Mouse (Mus musculus) cerebellum, postnatal 4 days (tissue): ENCODE results near the gene 3110009E18Rik.

Source experiments
- DNase-seq, 2 experiments: peaks; one replicate each; pipeline ENCODE4 v3.0.0; 2022; ENCODE audit warnings: low spot score in 2 of 2, mixed read lengths in 1 of 2

3110009E18Rik gene

GRCm38 (mm10) chr1:120142551-120142950, 21.6 kb downstream of the 3110009E18Rik start:
- peak in 1 of 2 experiments; percentile 60 for DNase-seq

- DNase-seq: no peak
Observed at GRCm38 (mm10) chr1:120145527-120146216, 24.7 kb downstream of the 3110009E18Rik start.

- no peak for DNase-seq
Observed at GRCm38 (mm10) chr1:120146994-120147393, 26.0 kb downstream of the 3110009E18Rik start.

DNA sequence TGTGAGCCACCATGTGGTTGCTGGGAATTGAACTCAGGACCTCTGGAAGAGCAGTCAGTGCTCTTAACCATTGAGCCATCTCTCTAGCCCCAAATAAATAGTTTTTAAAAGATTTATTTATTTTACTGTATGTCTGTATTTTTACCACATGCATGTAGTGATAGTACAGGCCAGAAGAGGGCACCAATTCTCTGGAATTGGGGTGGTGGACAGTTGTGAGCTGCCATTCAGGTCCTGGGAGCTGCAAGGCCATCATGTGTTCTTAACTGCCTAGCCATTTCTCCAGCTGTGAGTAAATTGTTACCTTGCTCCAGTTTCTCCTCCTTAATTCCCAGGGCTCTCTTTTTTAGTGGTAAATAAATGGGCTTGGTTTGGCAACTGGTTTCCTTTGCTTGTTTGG, 33.2 kb downstream of the 3110009E18Rik start:
- DNase-seq: peak in 1 of 2 experiments; percentile 32

GRCm38 (mm10) chr1:120155325-120155724, 34.3 kb downstream of the 3110009E18Rik start:
- DNase-seq: peak in 1 of 2 experiments; percentile 13

DNA sequence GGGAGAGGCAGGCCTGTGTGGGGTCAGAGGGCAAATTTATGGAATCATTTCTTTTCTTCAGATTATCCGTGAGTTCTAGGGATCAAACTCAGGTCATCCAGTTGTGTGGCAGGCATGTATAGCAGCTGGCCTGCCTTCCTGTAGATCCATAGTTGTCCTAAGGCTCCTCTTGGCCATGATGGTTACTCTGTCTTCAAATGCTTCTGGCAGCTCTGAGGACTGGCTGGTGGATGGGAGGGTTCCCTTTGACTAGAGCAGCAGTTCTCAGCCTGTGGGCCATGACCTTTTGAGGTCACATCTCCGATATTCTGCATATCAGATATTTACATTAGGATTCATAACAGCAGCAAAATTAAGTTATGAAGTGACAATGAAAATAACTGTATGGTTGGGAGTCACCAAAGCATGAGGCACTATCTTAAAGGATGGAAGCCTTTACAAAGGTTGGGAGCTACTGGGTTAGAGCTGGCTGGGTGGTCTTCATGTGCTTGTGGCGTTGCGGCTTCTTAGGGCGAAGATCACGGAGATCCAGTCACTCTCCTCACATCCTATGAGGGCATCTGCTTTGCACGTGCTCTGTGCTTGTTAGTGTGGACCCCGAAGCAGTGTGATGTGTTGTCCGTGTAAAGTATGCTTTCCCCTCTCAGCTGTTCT, 37.6 kb downstream of the 3110009E18Rik start:
- no peak for DNase-seq

- no peak for DNase-seq
Observed at GRCm38 (mm10) chr1:120161502-120161901, 40.5 kb downstream of the 3110009E18Rik start.

DNA sequence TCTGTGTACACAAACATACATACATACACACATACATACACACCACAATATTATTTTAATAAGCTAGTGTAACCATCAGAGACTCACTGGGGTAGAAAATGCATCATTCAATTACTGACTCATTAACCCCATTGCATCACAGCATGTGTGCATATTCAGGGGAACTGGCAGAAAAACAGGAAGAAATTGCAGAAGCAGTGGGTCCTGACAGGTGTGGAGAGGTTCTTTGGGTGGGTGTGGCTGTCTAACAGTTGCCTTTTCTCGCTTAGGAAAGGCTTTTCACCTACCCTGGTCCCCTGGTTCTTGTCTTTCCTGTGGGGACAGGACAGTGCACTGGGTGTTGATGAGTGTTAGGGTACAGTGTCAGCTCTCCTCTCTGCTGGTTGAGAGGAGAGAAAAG, 41.6 kb downstream of the 3110009E18Rik start:
- DNase-seq: no peak

DNA sequence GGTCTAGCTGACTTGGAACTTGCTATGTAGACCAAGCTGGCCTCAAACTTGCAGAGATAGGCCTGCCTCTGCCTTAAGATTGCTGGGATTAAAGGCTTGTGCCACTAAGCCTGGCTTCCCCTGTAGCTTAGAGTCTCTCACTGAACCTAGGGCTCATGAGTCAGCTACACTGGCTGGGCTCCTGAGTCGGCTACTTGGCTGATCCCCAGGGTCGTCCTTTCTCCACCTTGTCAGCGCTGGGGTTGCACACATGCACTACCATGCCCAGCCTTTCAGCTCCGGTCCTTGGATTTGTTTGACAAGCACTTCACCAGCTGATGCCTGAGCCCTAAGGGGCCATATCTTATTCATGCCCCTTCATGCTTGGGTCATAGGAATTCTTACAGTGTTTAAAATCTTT, 47.0 kb downstream of the 3110009E18Rik start:
- DNase-seq: no peak

DNA sequence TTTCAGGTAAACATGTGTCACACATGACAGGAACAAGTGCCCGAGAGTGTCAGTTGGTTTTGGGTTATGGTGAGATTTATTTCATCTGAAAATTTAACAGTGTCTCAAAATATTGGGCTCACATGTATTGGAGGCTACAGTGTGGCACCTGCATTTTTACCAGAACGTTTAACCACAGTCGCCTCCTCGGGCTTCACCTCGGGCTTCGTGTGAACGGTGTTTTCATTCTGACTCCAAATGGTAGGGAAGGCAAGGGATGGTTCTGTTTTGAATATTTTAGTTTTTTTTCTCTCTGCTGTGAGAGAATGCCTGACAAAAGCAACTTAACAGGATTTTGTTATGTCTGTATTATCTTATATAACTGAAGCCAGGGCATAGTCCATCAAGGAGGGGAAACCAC, 47.7 kb downstream of the 3110009E18Rik start:
- no peak for DNase-seq

DNA sequence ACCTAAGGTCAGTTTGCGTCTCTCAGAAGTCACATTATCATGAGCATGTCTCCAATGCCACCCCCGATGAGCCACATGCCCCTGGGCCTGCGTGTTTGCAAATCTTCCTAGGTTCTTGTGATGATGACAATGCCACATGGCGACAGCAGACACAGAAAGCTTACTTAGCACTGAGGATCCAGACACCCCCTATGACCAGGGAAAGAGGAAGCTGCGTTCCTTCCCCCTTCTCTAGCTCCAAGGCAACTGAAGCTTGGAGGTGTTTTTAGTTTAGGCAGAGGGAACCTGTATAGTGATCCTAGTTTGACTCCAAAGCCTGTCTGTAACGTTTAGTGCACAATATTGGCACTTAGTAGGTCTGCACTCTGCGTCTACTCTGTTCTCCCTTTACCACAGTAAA, 49.3 kb downstream of the 3110009E18Rik start:
- no peak for DNase-seq

DNA sequence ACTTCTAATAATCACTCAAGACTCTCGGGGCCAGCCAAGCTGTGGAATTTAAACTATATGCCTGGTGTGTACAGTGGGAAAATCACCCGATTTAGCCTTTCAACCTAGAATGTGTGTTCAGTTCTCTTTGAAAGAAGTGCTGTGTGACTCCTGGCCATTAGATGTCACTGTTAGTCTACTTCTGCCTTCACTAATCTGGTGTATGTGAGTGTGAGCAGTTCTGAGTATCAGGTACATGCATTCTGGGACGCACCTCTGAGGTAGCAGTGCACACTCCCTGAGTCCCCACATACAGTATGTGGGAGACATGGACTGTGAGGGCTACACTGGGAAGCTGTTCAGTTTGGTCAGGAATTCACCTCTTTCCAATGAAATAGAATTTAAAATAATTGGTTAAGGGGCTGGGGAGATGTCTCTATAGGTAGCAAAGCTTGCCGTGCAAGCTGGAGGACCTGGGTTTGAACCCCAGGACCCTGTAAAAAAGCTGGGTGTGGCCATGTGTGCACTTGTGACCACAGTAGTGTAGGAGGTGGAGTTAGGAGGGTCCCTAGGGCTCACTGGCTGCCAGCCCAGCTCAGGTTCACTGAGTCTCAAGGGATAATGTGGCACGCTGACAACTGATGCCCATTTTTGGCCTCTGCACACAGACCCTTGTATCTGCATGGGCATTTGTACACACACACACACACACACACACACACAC, 51.0 kb downstream of the 3110009E18Rik start:
- peak in 1 of 2 experiments; percentile 26 for DNase-seq

DNA sequence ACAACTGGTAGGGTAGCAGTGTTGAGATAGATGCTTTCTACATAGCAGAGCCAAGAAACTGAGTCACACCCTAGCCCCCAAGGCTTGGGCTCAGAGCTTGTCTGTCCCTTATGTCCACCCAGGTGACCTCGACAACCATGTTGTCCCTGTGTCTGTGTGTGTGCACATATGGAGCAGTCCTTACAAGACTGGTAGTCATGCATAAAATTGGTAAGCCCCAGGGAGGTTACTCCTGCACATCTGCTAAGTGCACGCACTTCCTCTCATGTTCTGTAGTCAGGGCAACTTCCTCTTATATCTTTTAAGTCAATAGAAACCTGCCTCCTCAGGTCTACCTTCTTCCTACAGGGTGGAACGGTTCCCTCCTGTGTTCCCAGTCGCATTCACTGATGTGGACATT, 54.0 kb downstream of the 3110009E18Rik start:
- DNase-seq: no peak

DNA sequence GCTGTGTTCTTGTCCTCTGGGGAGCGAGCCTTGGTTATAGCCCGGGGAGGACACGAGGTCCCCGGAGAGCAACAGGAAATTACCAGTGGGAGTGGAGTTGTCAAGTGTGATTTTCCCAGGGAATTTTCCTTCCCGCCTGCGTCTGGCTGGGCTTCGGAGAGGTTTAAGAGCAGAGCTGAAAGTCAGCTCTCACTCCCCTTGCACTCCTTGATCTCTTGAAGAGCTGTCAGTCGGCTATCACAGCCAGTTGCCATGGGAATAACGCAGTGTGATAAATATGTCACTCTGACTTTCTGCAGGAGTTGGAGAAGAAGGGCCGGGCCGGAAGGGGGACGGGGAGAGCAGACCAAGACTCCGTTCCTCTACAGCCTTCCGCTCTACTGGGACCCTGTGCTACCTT, 55.3 kb downstream of the 3110009E18Rik start:
- no peak for DNase-seq

DNA sequence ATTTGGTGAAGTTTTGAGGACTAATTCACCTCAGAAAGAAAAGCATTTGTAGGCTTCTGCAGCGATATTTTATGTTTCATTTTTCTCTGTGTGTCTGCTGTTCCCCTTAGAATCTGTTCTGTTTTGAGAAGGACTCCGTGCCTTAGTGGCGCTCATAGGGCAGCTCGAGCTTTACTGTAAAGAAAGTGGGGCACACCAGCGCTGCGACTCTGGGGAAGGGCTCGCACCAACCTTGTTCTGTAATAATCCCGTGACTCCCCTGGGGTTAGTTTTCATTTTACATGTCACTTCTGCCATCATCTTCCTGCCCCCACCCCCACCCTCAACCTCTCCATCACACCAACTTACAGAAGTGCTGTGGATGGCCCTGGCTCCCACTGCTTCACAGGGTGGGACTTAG, 56.2 kb downstream of the 3110009E18Rik start:
- no peak for DNase-seq

DNA sequence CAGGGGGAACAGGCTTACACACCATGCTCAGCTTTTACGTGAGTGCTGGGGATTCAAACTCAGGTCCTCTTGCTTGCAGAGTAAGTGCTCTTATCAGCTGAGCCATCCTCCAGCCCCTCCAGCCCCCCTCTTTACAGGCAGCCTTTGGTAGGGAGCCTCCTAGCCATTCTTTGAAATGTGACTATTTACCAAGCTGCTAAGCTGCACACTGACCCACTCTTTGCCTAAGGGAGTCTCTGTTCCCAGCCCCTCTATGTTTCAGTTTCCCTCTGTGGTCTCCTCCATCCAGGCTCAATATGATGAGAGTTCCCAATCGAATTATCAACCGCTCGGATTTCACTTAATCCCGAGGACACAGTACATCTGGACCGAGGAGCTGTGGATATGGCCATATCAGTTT, 65.2 kb downstream of the 3110009E18Rik start:
- DNase-seq: no peak

GRCm38 (mm10) chr1:120186655-120187054, 65.7 kb downstream of the 3110009E18Rik start:
- DNase-seq: no peak

DNA sequence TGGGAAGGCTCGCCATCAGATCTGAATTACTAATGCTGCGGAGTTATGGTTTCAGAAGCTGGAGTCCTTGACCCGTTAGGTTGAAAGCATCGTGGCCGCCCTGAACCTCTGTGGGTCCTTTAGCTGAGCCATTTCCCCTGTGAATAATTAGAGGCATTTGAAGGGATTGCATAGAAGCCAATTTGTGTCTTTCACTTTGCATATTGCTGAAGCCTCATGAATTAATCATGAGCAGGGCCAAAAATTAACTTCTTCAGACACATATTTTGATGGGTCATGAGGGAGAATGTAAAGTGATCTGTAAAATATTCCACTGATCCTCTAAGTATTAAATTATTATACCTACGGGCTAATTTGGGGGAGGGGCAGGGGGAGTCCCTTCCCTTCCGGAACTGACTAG, 66.1 kb downstream of the 3110009E18Rik start:
- DNase-seq: no peak

DNA sequence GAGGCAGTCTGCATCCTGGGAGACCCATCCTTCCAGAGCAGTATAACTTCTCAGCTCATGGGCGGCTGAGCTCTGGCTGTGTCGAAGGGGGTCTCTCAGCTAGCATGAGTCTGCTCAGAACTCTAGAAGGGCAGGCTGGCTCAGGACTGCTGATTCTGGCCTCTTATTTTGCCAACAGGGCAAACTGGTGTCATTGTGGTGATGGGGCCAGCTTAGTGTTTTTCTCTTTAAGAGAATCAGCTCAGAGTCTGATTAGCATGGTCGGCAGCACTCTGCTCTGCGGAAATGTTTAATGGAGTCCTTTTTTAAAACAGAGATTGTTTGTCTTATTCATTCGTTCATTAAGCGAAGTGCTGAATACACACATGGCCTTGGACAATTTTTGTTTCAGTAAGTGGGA, 68.2 kb downstream of the 3110009E18Rik start:
- no peak for DNase-seq

- no peak for DNase-seq
Observed at GRCm38 (mm10) chr1:120190300-120190699, 69.3 kb downstream of the 3110009E18Rik start.

DNA sequence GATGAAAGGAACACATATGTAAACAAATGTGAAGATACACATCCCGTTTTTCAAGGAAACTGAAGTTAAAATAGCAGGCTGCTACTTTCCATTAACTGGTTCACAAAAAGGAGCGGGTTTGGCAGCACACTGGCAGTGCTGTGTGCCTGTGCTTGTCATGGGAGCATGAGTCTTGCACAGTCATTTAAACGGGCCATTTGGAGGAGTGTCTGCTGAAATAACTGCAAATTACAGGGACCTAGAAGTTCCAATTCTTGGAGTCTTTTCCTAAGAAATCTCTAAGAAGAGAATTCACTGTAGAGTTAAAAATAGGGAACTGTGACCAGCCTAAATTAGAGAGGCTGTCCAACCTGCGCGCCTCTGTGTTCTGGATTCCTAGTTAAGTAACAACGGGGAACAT, 70.0 kb downstream of the 3110009E18Rik start:
- DNase-seq: no peak

DNA sequence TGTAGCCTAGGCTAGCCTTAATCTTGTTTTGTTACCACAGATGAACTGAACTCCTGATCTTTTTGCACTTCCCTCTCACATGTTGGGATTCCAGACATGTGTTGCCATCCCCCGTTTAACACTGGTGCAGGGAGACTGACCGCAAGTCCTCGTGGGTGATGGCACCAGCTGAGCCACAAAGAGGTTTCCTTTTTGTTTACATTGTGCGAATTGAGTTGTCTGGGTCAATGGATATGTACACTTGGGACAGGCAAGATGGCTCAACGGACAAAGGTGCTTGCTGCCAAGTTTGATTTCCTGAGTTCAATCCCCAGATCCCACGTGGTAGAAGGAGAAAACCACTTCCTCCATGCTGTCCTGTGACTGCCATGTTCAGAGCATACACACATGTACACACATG, 71.3 kb downstream of the 3110009E18Rik start:
- no peak for DNase-seq

DNA sequence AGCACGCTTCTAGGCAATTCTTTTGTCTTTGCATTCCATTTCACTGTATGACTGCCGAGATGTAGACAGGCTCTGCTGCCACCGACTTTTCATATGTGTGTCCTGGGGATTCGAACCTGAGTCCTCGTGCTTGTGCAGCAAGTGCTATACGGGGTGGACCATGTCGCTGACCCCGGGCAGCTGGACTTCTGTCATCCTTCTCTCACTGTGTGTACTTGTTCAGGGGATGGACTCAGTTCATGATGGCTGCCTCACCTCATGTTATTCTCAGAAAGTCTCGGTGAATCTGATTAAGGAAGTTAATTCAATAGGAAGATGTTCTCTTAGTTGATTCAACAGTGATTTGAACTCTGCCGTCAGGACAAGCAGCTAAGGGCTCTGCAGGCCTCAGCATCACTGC, 72.6 kb downstream of the 3110009E18Rik start:
- no peak for DNase-seq
